Mouse (Mus musculus): ENCODE data around the gene Riox1. TPM values are rescaled to one million over a fixed set of nuclear protein-coding genes. Genes with fewer than 3 reads are reported as not detected.
"Not testable (repeated sequence)": the region's sequence is repeated elsewhere in the genome, so short reads cannot be mapped to it uniquely, and the experiment has no call there.

Riox1 gene
- polyA plus RNA-seq, 1 experiment: 8.9 TPM

DNA sequence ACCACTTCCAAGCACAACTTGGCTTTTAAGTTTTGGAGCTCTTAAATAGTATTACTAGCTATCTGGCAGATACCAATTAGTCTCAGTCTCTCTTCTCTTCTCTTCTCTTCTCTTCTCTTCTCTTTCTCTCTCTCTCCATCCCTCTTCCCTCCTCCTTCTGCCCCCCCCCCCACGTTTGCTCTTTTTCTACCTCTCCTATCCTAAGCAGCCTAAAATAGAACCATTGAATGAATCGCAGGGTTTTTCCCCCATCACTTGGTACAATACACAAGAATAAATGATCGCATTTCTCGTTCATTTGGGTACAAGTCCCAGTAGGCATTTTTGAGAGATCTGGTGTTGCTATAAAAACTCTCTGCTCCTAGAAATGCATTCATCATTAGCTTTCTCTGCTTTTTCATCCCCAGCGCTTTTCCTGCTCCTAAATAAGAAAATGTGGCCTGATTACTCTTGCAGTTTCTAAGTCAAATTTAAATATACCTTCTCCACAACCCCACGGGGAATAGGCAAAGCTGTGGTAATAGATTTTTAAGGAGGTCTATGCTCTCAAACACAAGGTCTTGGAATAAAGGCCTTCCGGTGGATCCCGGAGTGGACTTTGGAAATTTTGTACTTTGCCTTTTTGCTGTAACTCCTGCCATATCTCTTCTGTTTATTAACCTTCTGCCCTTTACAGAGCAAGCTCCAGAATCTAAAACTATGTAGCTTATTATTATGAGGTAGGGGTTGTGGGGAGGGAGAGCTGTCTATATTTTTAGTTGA, 27.5 kb upstream of the Riox1 start:
- TF ChIP-seq POLR2A (IDR thresholded peaks at IDR 0.05; ENCODE audit: borderline replicate concordance, insufficient read depth, low read length) (no peak), CTCF (IDR thresholded peaks at IDR 0.05; ENCODE audit: borderline replicate concordance, insufficient read depth, low read depth, low read length) (no peak)
- DNase-seq: no peak
- no peaks in the 10 kb centered on the region; the same call in 1 of the 2 replicates for H3K4me1 ChIP-seq (ENCODE audit: control insufficient read depth, insufficient read depth, low read length)
- H3K4me3 ChIP-seq (replicated peaks; ENCODE audit: insufficient read depth, low read depth, low read length): no peak overlapping the region
- no peak overlapping the region for H3K27ac ChIP-seq (ENCODE audit: insufficient read depth, low read length)
- WGBS: 34% methylated on average over 8 of the region's 8 CpGs
- H3K27me3 ChIP-seq (ENCODE audit: control insufficient read depth, insufficient read depth, low read length): no peaks in the 10 kb centered on the region

GRCm38 (mm10) chr12:83923486-83923859, 26.9 kb upstream of the Riox1 start:
- Histone ChIP-seq H3K27me3 (ENCODE audit: control insufficient read depth, insufficient read depth, low read length) (no peaks in the 10 kb centered on the region), H3K27ac (ENCODE audit: insufficient read depth, low read length) (no peak overlapping the region), H3K4me3 (replicated peaks; ENCODE audit: insufficient read depth, low read depth, low read length) (no peak overlapping the region), H3K4me1 (ENCODE audit: control insufficient read depth, insufficient read depth, low read length) (no peaks in the 10 kb centered on the region; the same call in 1 of the 2 replicates)
- 89% methylated on average over 1 of the region's 1 CpGs for WGBS
- DNase-seq: no peak
- no peak for TF ChIP-seq POLR2A (IDR thresholded peaks at IDR 0.05; ENCODE audit: borderline replicate concordance, insufficient read depth, low read length)
- TF ChIP-seq CTCF (IDR thresholded peaks at IDR 0.05; ENCODE audit: borderline replicate concordance, insufficient read depth, low read depth, low read length): no peak

DNA sequence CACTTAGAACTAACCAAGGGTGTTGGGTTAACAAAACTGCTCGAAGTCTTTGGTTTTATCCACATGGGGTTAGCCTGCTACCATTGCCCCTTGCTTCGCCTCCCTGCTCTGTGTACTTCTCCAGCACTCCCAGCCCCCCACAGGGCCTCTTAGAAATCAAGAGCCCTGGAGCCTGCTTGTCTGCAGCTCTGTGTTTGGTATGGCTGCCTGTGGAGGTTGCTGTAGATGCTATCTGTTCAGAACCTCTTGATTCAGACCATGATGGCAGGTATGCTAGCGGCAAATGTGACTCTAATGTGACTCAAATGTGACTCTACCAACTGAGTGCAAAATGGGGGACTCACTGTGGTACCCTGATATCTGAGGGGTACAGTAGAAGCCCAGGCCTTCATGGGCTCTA, 26.1 kb upstream of the Riox1 start:
- no peak for DNase-seq
- Histone ChIP-seq H3K27me3 (ENCODE audit: control insufficient read depth, insufficient read depth, low read length) (no peaks in the 10 kb centered on the region), H3K4me3 (replicated peaks; ENCODE audit: insufficient read depth, low read depth, low read length) (no peak overlapping the region), H3K4me1 (ENCODE audit: control insufficient read depth, insufficient read depth, low read length) (no peaks in the 10 kb centered on the region; the same call in 1 of the 2 replicates), H3K27ac (ENCODE audit: insufficient read depth, low read length) (no peak overlapping the region)
- no peak for TF ChIP-seq POLR2A (IDR thresholded peaks at IDR 0.05; ENCODE audit: borderline replicate concordance, insufficient read depth, low read length)
- no peak for TF ChIP-seq CTCF (IDR thresholded peaks at IDR 0.05; ENCODE audit: borderline replicate concordance, insufficient read depth, low read depth, low read length)
- 89% methylated on average over 3 of the region's 3 CpGs for WGBS

- WGBS: 68% methylated on average over 7 of the region's 7 CpGs
- H3K4me1 ChIP-seq (ENCODE audit: control insufficient read depth, insufficient read depth, low read length): no peaks in the 10 kb centered on the region
- no peak overlapping the region for H3K27ac ChIP-seq (ENCODE audit: insufficient read depth, low read length)
- H3K4me3 ChIP-seq (replicated peaks; ENCODE audit: insufficient read depth, low read depth, low read length): no peak overlapping the region
- no peaks in the 10 kb centered on the region for H3K27me3 ChIP-seq (ENCODE audit: control insufficient read depth, insufficient read depth, low read length)
- TF ChIP-seq CTCF (IDR thresholded peaks at IDR 0.05; ENCODE audit: borderline replicate concordance, insufficient read depth, low read depth, low read length) (no peak), POLR2A (IDR thresholded peaks at IDR 0.05; ENCODE audit: borderline replicate concordance, insufficient read depth, low read length) (no peak)
- DNase-seq: no peak
Measured at GRCm38 (mm10) chr12:83925160-83925703, 25.2 kb upstream of the Riox1 start.

- 62% methylated on average over 2 of the region's 2 CpGs for WGBS
- no peaks in the 10 kb centered on the region for H3K27me3 ChIP-seq (ENCODE audit: control insufficient read depth, insufficient read depth, low read length)
- TF ChIP-seq POLR2A (IDR thresholded peaks at IDR 0.05; ENCODE audit: borderline replicate concordance, insufficient read depth, low read length) (no peak), CTCF (IDR thresholded peaks at IDR 0.05; ENCODE audit: borderline replicate concordance, insufficient read depth, low read depth, low read length) (no peak)
- H3K4me1 ChIP-seq (ENCODE audit: control insufficient read depth, insufficient read depth, low read length): no peaks in the 10 kb centered on the region
- H3K27ac ChIP-seq (ENCODE audit: insufficient read depth, low read length): no peak overlapping the region
- H3K4me3 ChIP-seq (replicated peaks; ENCODE audit: insufficient read depth, low read depth, low read length): no peak overlapping the region
- DNase-seq: no peak
Measured at GRCm38 (mm10) chr12:83926061-83926460, 24.3 kb upstream of the Riox1 start.

- no peak for DNase-seq
- H3K27ac ChIP-seq (ENCODE audit: insufficient read depth, low read length): no peak overlapping the region
- no peak overlapping the region for H3K4me3 ChIP-seq (replicated peaks; ENCODE audit: insufficient read depth, low read depth, low read length)
- H3K27me3 ChIP-seq (ENCODE audit: control insufficient read depth, insufficient read depth, low read length): no peaks in the 10 kb centered on the region
- 89% methylated on average over 4 of the region's 4 CpGs for WGBS
- TF ChIP-seq CTCF (IDR thresholded peaks at IDR 0.05; ENCODE audit: borderline replicate concordance, insufficient read depth, low read depth, low read length) (no peak), POLR2A (IDR thresholded peaks at IDR 0.05; ENCODE audit: borderline replicate concordance, insufficient read depth, low read length) (no peak)
- no peaks in the 10 kb centered on the region for H3K4me1 ChIP-seq (ENCODE audit: control insufficient read depth, insufficient read depth, low read length)
Measured at GRCm38 (mm10) chr12:83927747-83928146, 22.7 kb upstream of the Riox1 start.

DNA sequence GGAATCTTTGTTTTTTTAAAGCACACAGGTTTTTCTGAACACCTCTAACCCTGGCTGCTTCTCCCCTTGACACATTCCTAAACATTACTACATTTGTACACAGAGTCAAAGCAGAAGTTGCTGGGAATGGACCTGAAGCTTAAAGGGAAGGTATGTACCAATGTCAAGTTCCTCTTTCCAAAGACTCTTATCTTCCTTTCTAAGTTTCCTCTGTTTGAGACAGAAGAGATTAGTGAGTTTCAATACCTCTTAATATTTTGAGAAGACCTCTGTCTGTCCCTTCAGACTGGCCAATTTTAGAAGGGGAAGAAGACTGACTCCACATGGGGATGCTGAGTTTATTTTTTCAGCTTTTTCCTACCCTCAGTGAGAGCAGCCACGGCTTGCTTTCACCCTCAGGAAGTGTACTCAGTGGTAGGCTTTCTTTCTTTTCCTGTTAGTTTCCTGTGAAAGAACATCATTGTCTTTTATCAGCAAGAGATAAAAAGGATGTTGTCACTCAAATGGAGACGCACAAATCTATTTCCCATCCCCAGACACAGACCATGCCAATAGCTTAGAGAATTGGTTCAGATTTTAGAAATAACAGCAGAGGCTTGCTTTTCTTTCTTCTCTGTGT, 21.1 kb upstream of the Riox1 start:
- no peak for TF ChIP-seq POLR2A (IDR thresholded peaks at IDR 0.05; ENCODE audit: borderline replicate concordance, insufficient read depth, low read length)
- TF ChIP-seq CTCF (IDR thresholded peaks at IDR 0.05; ENCODE audit: borderline replicate concordance, insufficient read depth, low read depth, low read length): no peak
- no peak for DNase-seq
- H3K27me3 ChIP-seq (ENCODE audit: control insufficient read depth, insufficient read depth, low read length): no peaks in the 10 kb centered on the region
- H3K4me3 ChIP-seq (replicated peaks; ENCODE audit: insufficient read depth, low read depth, low read length): no peak overlapping the region
- no peaks in the 10 kb centered on the region for H3K4me1 ChIP-seq (ENCODE audit: control insufficient read depth, insufficient read depth, low read length)
- WGBS: 39% methylated on average over 2 of the region's 2 CpGs
- H3K27ac ChIP-seq (ENCODE audit: insufficient read depth, low read length): no peak overlapping the region

GRCm38 (mm10) chr12:83937600-83937999, 12.8 kb upstream of the Riox1 start:
- DNase-seq: no peak
- H3K27me3 ChIP-seq (ENCODE audit: control insufficient read depth, insufficient read depth, low read length): no peaks in the 10 kb centered on the region
- H3K4me1 ChIP-seq (ENCODE audit: control insufficient read depth, insufficient read depth, low read length): no peaks in the 10 kb centered on the region
- TF ChIP-seq POLR2A (IDR thresholded peaks at IDR 0.05; ENCODE audit: borderline replicate concordance, insufficient read depth, low read length) (no peak), CTCF (IDR thresholded peaks at IDR 0.05; ENCODE audit: borderline replicate concordance, insufficient read depth, low read depth, low read length) (no peak)
- no peak overlapping the region for H3K4me3 ChIP-seq (replicated peaks; ENCODE audit: insufficient read depth, low read depth, low read length)
- 66% methylated on average over 10 of the region's 10 CpGs for WGBS
- no peak overlapping the region for H3K27ac ChIP-seq (ENCODE audit: insufficient read depth, low read length)

GRCm38 (mm10) chr12:83938592-83938991, 11.8 kb upstream of the Riox1 start:
- not testable (repeated sequence) for H3K27me3 ChIP-seq (ENCODE audit: control insufficient read depth, insufficient read depth, low read length); H3K4me3 ChIP-seq (replicated peaks; ENCODE audit: insufficient read depth, low read depth, low read length); H3K4me1 ChIP-seq (ENCODE audit: control insufficient read depth, insufficient read depth, low read length); DNase-seq; H3K27ac ChIP-seq (ENCODE audit: insufficient read depth, low read length)
- 54% methylated on average over 1 of the region's 1 CpGs for WGBS

Data from cerebellum, adult 2 months (tissue).